Comparison of ENCODE assay signal across 9 mouse cellular contexts in genomic region chr7:57703580-57703979, GRCm38 (mm10).
DNase-seq lines count a peak whose midpoint lies in the region; ATAC-seq and TF ChIP-seq lines count a peak whose summit lies in the region.
"Had no signal": no experiment of that assay in that cellular context is flagged by ENCODE, and none has a peak within 500 bp of the region (broad histone marks: within the 10 kb centered on the region; RNA-seq: fewer than 3 reads in every experiment).

No protein-coding gene starts in this region.

- WGBS in forebrain, embryonic 14.5 days, result 44% methylated on average over 1 of the region's 1 CpGs
- 74% methylated on average over 1 of the region's 1 CpGs for WGBS in forebrain, embryonic 12.5 days
- 71% methylated on average over 1 of the region's 1 CpGs for WGBS in midbrain, postnatal 0 days
- WGBS in midbrain, embryonic 16.5 days, result 60% methylated on average over 1 of the region's 1 CpGs

- H3K27ac ChIP-seq in forebrain, embryonic 14.5 days (ENCODE audit: low read depth, low read length), result no peak overlapping the region
- no peak overlapping the region for H3K27ac ChIP-seq in forebrain, embryonic 12.5 days
- H3K27ac ChIP-seq in midbrain, postnatal 0 days (ENCODE audit: low read depth, low read length), result no peak overlapping the region
- no peak overlapping the region for H3K27ac ChIP-seq in midbrain, embryonic 16.5 days (ENCODE audit: low read length)
- H3K27ac ChIP-seq: macrophage had no signal

- ATAC-seq in forebrain, embryonic 14.5 days, result no peak; the same call in 1 of the 2 replicates
- ATAC-seq in forebrain, embryonic 12.5 days (ENCODE audit: low FRiP score), result no peak
- no peak for ATAC-seq in midbrain, postnatal 0 days (ENCODE audit: low FRiP score)
- no peak for ATAC-seq in midbrain, embryonic 16.5 days
- ATAC-seq in monocyte, adult 5-6 weeks (replicated peaks; ENCODE audit: insufficient number of reproducible peaks, low FRiP score, low TSS enrichment, poor library complexity, severe bottlenecking), result no peak

- peaks cover 3% of the 10 kb centered on the region; the same call in 1 of the 2 replicates for H3K4me1 ChIP-seq in forebrain, embryonic 14.5 days (ENCODE audit: control insufficient read depth, insufficient read depth, low read length)
- H3K4me1 ChIP-seq in forebrain, embryonic 12.5 days, result no peaks in the 10 kb centered on the region
- H3K4me1 ChIP-seq in midbrain, postnatal 0 days (ENCODE audit: insufficient read depth, low read length), result no peaks in the 10 kb centered on the region; the same call in 1 of the 2 replicates
- H3K4me1 ChIP-seq in midbrain, embryonic 16.5 days (ENCODE audit: control insufficient read depth, insufficient read depth, low read length), result peaks cover 20% of the 10 kb centered on the region

- TF ChIP-seq CTCF in midbrain, postnatal 0 days (IDR thresholded peaks at IDR 0.05), result no peak

- H3K4me2 ChIP-seq in forebrain, embryonic 14.5 days (ENCODE audit: low read length), result no peak overlapping the region
- no peak overlapping the region for H3K4me2 ChIP-seq in forebrain, embryonic 12.5 days
- no peak overlapping the region for H3K4me2 ChIP-seq in midbrain, postnatal 0 days (ENCODE audit: low read depth, low read length, poor library complexity, severe bottlenecking)
- no peak overlapping the region for H3K4me2 ChIP-seq in midbrain, embryonic 16.5 days (ENCODE audit: low read length)

- H3K9ac ChIP-seq in forebrain, embryonic 14.5 days (ENCODE audit: low read length), result no peak overlapping the region
- no peak overlapping the region for H3K9ac ChIP-seq in forebrain, embryonic 12.5 days
- H3K9ac ChIP-seq in midbrain, postnatal 0 days (replicated peaks; ENCODE audit: low read length, poor library complexity, severe bottlenecking), result no peak overlapping the region
- H3K9ac ChIP-seq in midbrain, embryonic 16.5 days (ENCODE audit: low read depth, low read length), result no peak overlapping the region

- no peaks in the 10 kb centered on the region for H3K9me3 ChIP-seq in forebrain, embryonic 14.5 days (replicated peaks; ENCODE audit: control insufficient read depth, low read length)
- no peaks in the 10 kb centered on the region for H3K9me3 ChIP-seq in forebrain, embryonic 12.5 days
- no peaks in the 10 kb centered on the region for H3K9me3 ChIP-seq in midbrain, postnatal 0 days (ENCODE audit: low read length)
- no peaks in the 10 kb centered on the region for H3K9me3 ChIP-seq in midbrain, embryonic 16.5 days (replicated peaks; ENCODE audit: control insufficient read depth, low read length, poor library complexity, severe bottlenecking)

- H3K36me3 ChIP-seq in forebrain, embryonic 14.5 days (ENCODE audit: control insufficient read depth, insufficient read depth, low read length), result no peaks in the 10 kb centered on the region
- H3K36me3 ChIP-seq in forebrain, embryonic 12.5 days (replicated peaks), result no peaks in the 10 kb centered on the region
- no peaks in the 10 kb centered on the region for H3K36me3 ChIP-seq in midbrain, postnatal 0 days (ENCODE audit: insufficient read depth, low read length)
- no peaks in the 10 kb centered on the region for H3K36me3 ChIP-seq in midbrain, embryonic 16.5 days (ENCODE audit: control insufficient read depth, insufficient read depth, low read length)

- peak; percentile 57 for DNase-seq in forebrain, embryonic 14.5 days (ENCODE audit: low spot score)
- DNase-seq in midbrain, postnatal 0 days (ENCODE audit: low spot score), result peak; percentile 39
- DNase-seq in heart, adult 8-10 months (ENCODE audit: low spot score), result peak; percentile 48
- DNase-seq in testis, postnatal 10 days (ENCODE audit: low spot score), result peak; percentile 51
- DNase-seq in spleen, adult 12 weeks (ENCODE audit: low spot score), result no peak

- no peak overlapping the region for H3K4me3 ChIP-seq in forebrain, embryonic 14.5 days (ENCODE audit: low read depth, low read length)
- no peak overlapping the region for H3K4me3 ChIP-seq in forebrain, embryonic 12.5 days (replicated peaks)
- no peak overlapping the region for H3K4me3 ChIP-seq in midbrain, postnatal 0 days (ENCODE audit: low read depth, low read length)
- H3K4me3 ChIP-seq in midbrain, embryonic 16.5 days (ENCODE audit: low read depth, low read length), result no peak overlapping the region

- H3K27me3 ChIP-seq in forebrain, embryonic 14.5 days (replicated peaks; ENCODE audit: control insufficient read depth, insufficient read depth, low read length), result no peaks in the 10 kb centered on the region
- H3K27me3 ChIP-seq in forebrain, embryonic 12.5 days, result no peaks in the 10 kb centered on the region
- H3K27me3 ChIP-seq in midbrain, postnatal 0 days (ENCODE audit: insufficient read depth, low read length), result no peaks in the 10 kb centered on the region
- no peaks in the 10 kb centered on the region for H3K27me3 ChIP-seq in midbrain, embryonic 16.5 days (ENCODE audit: control insufficient read depth, insufficient read depth, low read depth, low read length)
